Mouse (Mus musculus): ENCODE measurements around the gene Dpm2. TPM values are rescaled to one million over a fixed set of nuclear protein-coding genes. Genes with fewer than 3 reads are reported as not detected.

Gene Dpm2
- polyA plus RNA-seq, 1 experiment from 2014 or later = 106 TPM

DNA sequence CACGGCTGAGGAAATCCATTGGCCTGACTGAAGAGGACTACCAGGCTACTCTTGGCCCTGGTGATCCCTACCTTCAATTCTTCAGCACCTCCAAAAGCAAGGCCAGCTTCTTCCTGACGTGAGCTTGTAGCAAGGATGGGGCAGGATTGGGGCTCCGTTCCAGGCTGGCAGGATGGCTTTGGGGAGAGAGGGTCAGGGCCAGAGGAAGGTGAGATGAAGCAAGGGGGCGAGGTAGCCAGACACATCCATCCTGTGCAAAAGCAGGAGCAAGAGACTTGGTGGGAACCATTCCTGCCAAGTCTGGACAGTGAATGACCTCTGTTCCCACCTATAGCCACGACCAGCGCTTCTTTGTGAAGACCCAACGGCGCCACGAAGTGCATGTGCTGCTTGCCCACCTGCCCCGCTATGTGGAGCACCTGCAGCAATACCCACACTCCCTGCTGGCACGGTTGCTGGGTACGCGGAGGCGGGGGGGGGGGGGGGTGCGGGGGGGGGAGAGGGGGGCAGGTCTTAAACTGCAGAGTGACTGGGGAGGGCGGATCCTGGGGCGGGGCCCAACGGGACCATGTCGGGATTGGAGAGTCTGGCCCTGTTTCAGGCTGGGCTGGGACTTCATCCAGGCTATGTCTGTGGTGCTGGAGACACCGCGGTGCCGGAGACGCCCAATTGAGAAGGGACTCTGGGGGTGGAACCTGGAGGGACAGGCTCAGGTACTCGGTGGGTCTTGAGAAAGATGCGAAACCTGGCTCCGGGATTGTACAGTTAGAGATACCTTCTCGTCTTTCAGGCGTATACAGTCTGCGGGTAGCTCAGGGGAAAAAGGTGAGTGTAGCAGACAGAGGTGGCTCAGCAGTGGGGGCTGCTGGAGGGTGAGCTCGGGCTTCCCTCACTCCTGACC, 7.7 kb downstream of the Dpm2 start:
- no peaks in the 10 kb centered on the region for H3K9me3 ChIP-seq (ENCODE audit: low read length)
- peaks cover 16% of the 10 kb centered on the region for H3K27me3 ChIP-seq (ENCODE audit: insufficient read depth, low read length)

DNA sequence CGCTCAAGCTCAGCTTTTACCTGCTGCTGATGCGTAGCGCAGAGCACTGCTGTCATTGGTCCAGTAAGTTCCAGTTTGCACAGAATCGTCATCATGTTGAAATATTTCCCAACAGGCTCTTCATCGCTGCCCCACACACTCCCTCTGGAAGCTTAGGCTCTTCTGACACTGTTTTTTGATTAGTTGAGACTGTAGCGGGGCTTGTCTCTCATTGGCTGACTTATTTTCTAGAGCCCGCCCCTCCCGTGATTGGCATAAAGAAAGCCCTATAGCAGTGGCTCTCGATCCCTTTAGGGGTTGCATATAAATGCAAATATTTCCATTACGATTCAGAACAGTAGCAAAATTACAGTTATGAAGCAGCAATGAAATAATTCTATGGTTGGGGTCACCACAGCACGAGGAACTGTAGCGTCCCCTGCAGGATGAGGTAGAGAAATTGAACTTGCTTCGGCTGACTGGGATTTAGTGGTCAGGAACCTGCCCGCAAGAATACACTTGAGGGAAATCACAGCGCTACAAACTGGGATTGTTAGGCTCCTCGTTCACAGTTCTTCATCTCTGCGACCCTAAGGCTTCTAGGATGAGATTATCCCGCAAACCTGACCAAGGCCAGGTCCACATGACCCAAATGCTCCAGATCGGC, 10.9 kb downstream of the Dpm2 start:
- Histone ChIP-seq H3K4me2 (replicated peaks; ENCODE audit: low read depth, low read length) (peak overlapping the region; percentile 31), H3K4me3 (ENCODE audit: low read length) (peak overlapping the region; percentile 27), H3K9ac (replicated peaks; ENCODE audit: low read length) (no peak overlapping the region), H3K4me1 (ENCODE audit: insufficient read depth, low read length) (0 out of 2 replicates have a peak, but pooled peaks cover 7% of the 10 kb centered on the region), H3K27ac (ENCODE audit: low read length) (no peak overlapping the region), H3K27me3 (ENCODE audit: insufficient read depth, low read length) (peaks cover 16% of the 10 kb centered on the region), H3K9me3 (ENCODE audit: low read length) (no peaks in the 10 kb centered on the region), H3K36me3 (ENCODE audit: insufficient read depth, low read length) (no peaks in the 10 kb centered on the region)
- WGBS = 39% methylated on average over 19 of the region's 19 CpGs
- peak; percentile 29; the same call in 1 of the 2 replicates for ATAC-seq (ENCODE audit: low FRiP score, low TSS enrichment)

More for the DNA sequence above, 7.7 kb downstream of the Dpm2 start:
- Histone ChIP-seq H3K36me3 (ENCODE audit: insufficient read depth, low read length) (no peaks in the 10 kb centered on the region; the same call in 1 of the 2 replicates), H3K27ac (ENCODE audit: low read length) (no peak overlapping the region), H3K4me3 (ENCODE audit: low read length) (no peak overlapping the region), H3K4me2 (replicated peaks; ENCODE audit: low read depth, low read length) (no peak overlapping the region), H3K4me1 (ENCODE audit: insufficient read depth, low read length) (peaks cover 13% of the 10 kb centered on the region), H3K9ac (replicated peaks; ENCODE audit: low read length) (no peak overlapping the region; the same call in 1 of the 2 replicates)
- WGBS = 28% methylated on average over 25 of the region's 30 CpGs
- 0 out of 2 replicates have a peak, but pooled peaks have one; percentile 7 for ATAC-seq (ENCODE audit: low FRiP score, low TSS enrichment)

DNA sequence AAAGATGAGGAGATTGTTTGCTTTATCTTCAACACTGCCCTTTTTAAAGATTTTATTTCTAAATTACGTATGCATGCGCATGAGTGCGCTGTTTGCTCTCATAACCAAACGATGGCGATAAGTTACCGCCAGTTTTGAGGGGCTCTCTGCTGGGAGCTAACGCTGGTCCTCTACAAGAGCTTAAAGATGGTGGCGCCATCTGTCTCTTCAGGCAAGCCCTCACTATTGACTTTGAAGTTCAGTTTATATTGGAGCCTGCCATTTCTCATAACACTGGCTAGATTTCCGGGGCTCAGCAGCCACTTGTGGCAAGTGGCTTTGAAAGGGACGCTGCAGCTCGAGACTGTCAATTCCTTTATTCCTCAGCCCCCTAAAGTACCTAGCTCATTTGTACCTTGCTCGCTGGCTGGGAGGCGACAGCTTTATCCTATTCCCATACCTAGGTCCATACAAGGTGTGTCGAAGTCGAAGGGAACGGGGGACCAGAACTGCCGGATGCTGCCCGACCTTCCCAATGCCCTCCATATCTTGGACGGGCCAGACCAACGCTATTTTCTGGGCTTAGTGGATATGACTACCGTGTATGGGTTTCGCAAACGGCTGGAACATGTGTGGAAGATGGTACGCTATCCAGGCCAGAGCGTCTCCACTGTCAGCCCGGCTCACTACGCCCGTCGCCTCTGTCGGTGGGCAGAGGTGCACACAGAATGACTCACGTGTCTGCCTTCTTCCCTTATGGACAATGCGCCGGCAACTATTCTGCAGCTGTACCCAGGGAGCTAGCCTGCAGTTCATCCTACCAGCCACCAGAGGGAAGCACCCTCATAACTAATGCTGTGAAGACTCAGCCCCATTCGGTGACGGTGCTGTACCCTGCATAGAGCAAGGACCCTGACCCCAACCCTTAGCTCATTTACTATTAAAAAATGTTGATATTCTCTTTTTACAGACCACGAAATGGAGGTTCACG, 12.5 kb downstream of the Dpm2 start:
- Histone ChIP-seq H3K27ac (ENCODE audit: low read length) (no peak overlapping the region), H3K4me1 (ENCODE audit: insufficient read depth, low read length) (peaks cover 16% of the 10 kb centered on the region), H3K27me3 (ENCODE audit: insufficient read depth, low read length) (peaks cover 14% of the 10 kb centered on the region), H3K9ac (replicated peaks; ENCODE audit: low read length) (no peak overlapping the region), H3K4me3 (ENCODE audit: low read length) (peak overlapping the region; percentile 23), H3K36me3 (ENCODE audit: insufficient read depth, low read length) (no peaks in the 10 kb centered on the region), H3K4me2 (replicated peaks; ENCODE audit: low read depth, low read length) (peak overlapping the region; percentile 51), H3K9me3 (ENCODE audit: low read length) (no peaks in the 10 kb centered on the region)
- WGBS = 12% methylated on average over 37 of the region's 37 CpGs
- peak; percentile 60 for ATAC-seq (ENCODE audit: low FRiP score, low TSS enrichment)

DNA sequence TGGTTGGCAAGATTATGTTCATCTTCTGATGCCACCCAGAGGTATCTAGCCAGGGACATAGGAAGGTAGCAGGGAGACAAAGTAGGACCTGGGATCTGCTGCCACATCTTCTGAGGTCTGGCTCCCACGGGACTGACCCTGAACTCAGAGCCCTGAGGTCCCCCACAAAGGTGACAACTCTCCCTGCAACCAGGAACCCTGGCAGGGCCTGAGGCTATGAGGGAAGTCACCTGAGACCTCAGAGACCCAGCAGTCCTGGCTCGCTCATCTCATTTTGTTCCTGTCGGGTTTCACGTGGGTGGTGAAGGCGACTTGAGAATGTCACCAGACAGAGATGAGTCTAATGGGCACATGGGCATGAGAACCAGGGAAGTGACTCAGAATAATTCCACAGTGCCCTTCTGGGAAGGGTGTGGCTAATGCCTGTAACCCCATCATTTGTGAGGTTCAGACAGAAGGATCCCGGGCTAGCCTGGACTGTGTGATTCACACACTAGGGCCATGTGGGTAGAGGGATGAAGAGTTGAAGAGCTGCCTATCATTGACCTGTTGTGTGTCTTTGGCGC, 14.6 kb downstream of the Dpm2 start:
- no peak overlapping the region for H3K9ac ChIP-seq (replicated peaks; ENCODE audit: low read length)
- H3K4me2 ChIP-seq (replicated peaks; ENCODE audit: low read depth, low read length) = no peak overlapping the region
- peaks cover 20% of the 10 kb centered on the region for H3K4me1 ChIP-seq (ENCODE audit: insufficient read depth, low read length)
- no peaks in the 10 kb centered on the region for H3K27me3 ChIP-seq (ENCODE audit: insufficient read depth, low read length)
- WGBS = 79% methylated on average over 7 of the region's 7 CpGs
- H3K27ac ChIP-seq (ENCODE audit: low read length) = no peak overlapping the region
- no peak for ATAC-seq (ENCODE audit: low FRiP score, low TSS enrichment)
- no peaks in the 10 kb centered on the region for H3K36me3 ChIP-seq (ENCODE audit: insufficient read depth, low read length)
- H3K4me3 ChIP-seq (ENCODE audit: low read length) = no peak overlapping the region
- H3K9me3 ChIP-seq (ENCODE audit: low read length) = no peaks in the 10 kb centered on the region

DNA sequence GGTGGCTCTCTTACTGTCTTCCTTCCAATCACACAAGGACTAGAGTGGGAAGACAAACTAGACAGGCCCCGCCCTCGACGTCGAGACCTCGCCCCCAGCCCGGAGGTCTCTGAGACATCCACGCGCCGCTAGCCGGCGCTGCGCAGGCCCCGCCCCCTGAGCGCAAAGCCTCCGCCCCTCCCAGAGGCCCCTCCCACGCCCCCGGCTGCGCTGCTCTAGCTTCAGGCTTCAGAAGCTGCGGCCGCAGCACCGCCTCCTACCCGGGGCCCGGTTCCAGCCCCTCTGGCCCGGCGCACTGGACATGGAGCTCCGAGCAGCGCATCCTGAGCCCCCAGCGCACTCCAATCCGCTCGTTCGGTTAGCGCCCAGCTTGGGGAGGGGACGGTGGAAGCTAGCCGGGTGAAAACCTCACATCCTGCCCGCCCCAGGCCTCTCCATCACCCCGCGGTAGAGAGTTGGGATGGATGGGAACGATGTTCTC, 16.3 kb downstream of the Dpm2 start, which contains the start of gene St6galnac4:
Gene St6galnac4 (plus strand): TSS at position 225 of the 481 bp plus-strand sequence.
- H3K9ac ChIP-seq (replicated peaks; ENCODE audit: low read length) = peak within 1 kb of the TSS; percentile 80
- H3K9me3 ChIP-seq (ENCODE audit: low read length) = no peaks in the 10 kb centered on the region
- H3K4me1 ChIP-seq (ENCODE audit: insufficient read depth, low read length) = peaks cover 20% of the 10 kb centered on the region
- H3K27me3 ChIP-seq (ENCODE audit: insufficient read depth, low read length) = no peaks in the 10 kb centered on the region
- WGBS = under 1% methylated on average over 38 of the region's 38 CpGs
- peak within 1 kb of the TSS; percentile 72 for H3K27ac ChIP-seq (ENCODE audit: low read length)
- peak within 1 kb of the TSS; percentile 63 for H3K4me3 ChIP-seq (ENCODE audit: low read length)
- H3K4me2 ChIP-seq (replicated peaks; ENCODE audit: low read depth, low read length) = peak within 1 kb of the TSS; percentile 71
- no peaks in the 10 kb centered on the region for H3K36me3 ChIP-seq (ENCODE audit: insufficient read depth, low read length)
- peak; percentile 88 for ATAC-seq (ENCODE audit: low FRiP score, low TSS enrichment)

DNA sequence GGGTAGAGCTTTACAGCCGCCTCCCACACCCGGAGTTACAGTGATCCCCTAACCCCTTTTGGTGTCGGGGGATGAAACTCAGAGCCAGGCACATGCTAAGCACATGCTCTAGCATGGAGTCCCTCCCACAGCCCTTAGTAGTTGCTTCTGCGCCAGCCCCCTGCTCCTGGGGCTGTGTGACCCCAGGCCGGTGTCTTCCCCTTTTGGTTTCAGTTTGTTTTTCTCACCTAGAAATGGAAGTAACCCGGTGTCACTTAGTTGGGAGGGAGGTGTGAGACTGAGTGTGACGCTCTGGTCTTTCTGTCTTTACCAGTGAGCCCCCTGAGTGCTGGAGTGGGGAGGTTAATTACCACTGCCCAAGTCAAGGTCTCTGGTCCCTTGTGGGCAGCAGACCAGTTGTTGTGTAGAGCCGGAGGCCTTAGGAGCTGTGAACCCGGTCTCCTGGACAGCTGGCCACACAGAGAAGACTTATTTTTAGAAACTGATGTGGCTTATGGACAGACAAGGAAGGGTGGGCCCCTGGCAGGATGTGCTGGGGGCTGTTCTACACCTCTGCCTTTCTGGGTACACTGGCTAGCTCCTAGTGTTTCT, 17.2 kb downstream of the Dpm2 start:
- no peaks in the 10 kb centered on the region for H3K36me3 ChIP-seq (ENCODE audit: insufficient read depth, low read length)
- H3K4me2 ChIP-seq (replicated peaks; ENCODE audit: low read depth, low read length) = peak overlapping the region; percentile 71
- H3K27ac ChIP-seq (ENCODE audit: low read length) = peak overlapping the region; percentile 72; the same call in 1 of the 2 replicates
- peaks cover 20% of the 10 kb centered on the region for H3K4me1 ChIP-seq (ENCODE audit: insufficient read depth, low read length)
- 18% methylated on average over 9 of the region's 9 CpGs for WGBS
- no peaks in the 10 kb centered on the region for H3K27me3 ChIP-seq (ENCODE audit: insufficient read depth, low read length)
- ATAC-seq (ENCODE audit: low FRiP score, low TSS enrichment) = no peak
- H3K9ac ChIP-seq (replicated peaks; ENCODE audit: low read length) = peak overlapping the region; percentile 80
- H3K9me3 ChIP-seq (ENCODE audit: low read length) = no peaks in the 10 kb centered on the region
- H3K4me3 ChIP-seq (ENCODE audit: low read length) = peak overlapping the region; percentile 63

DNA sequence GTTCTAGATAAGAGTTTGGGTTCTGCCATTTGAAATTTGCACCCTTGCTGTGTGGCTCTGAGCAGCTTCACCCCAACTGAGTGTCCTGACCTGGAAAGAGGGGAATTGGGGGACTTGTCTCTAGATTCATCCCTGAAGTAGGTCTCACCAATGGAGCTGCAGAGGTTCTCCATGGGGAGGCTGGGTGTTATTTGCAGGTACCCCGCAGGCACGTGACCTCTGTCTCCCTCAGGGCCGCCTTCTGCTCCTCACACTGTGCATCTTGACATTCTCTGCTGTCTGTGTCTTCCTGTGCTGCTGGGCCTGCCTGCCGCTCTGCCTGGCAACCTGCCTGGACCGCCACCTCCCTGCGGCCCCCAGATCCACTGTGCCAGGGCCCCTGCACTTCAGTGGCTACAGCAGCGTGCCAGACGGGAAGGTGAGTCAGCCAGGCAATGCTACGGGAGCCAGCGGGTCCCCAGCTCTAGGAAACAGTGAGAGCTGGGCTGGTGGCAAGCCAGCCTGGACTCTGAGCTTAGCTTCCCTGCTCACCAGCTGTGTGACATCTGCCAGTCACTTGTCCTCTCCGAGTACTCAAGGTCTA, 18.6 kb downstream of the Dpm2 start:
- H3K9me3 ChIP-seq (ENCODE audit: low read length) = no peaks in the 10 kb centered on the region
- no peak overlapping the region for H3K4me2 ChIP-seq (replicated peaks; ENCODE audit: low read depth, low read length)
- no peak for ATAC-seq (ENCODE audit: low FRiP score, low TSS enrichment)
- no peak overlapping the region for H3K4me3 ChIP-seq (ENCODE audit: low read length)
- H3K27me3 ChIP-seq (ENCODE audit: insufficient read depth, low read length) = no peaks in the 10 kb centered on the region
- H3K4me1 ChIP-seq (ENCODE audit: insufficient read depth, low read length) = peaks cover 16% of the 10 kb centered on the region
- H3K9ac ChIP-seq (replicated peaks; ENCODE audit: low read length) = no peak overlapping the region
- WGBS = 71% methylated on average over 11 of the region's 11 CpGs
- 0 out of 2 replicates have a peak, but pooled peaks cover 2% of the 10 kb centered on the region for H3K36me3 ChIP-seq (ENCODE audit: insufficient read depth, low read length)
- no peak overlapping the region for H3K27ac ChIP-seq (ENCODE audit: low read length)

DNA sequence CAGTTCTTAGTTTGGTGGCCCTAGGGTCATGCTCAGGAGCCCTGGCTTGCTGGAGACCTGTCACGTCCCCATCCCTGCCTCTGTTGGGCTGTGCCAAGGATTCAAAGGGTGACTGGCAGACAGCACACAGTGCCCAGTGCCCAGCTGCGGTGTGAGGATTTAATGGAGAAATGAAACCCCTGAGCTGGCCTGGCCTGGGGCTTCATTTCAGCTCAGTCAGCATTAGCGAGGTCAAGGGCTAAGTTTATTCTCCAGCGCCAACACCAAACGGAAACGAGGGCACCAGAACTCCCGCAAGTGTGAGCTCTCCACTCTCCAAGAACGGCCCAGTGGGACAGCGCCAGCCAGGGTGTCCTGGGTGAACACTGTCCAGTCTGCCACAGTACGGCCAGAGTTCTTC, 19.6 kb downstream of the Dpm2 start:
- 52% methylated on average over 10 of the region's 10 CpGs for WGBS
- Histone ChIP-seq H3K4me3 (ENCODE audit: low read length) (no peak overlapping the region), H3K36me3 (ENCODE audit: insufficient read depth, low read length) (0 out of 2 replicates have a peak, but pooled peaks cover 2% of the 10 kb centered on the region), H3K4me1 (ENCODE audit: insufficient read depth, low read length) (peaks cover 16% of the 10 kb centered on the region), H3K27ac (ENCODE audit: low read length) (no peak overlapping the region), H3K9me3 (ENCODE audit: low read length) (no peaks in the 10 kb centered on the region), H3K4me2 (replicated peaks; ENCODE audit: low read depth, low read length) (no peak overlapping the region), H3K9ac (replicated peaks; ENCODE audit: low read length) (no peak overlapping the region), H3K27me3 (ENCODE audit: insufficient read depth, low read length) (no peaks in the 10 kb centered on the region)
- ATAC-seq (ENCODE audit: low FRiP score, low TSS enrichment) = no peak

All from kidney, embryonic 16.5 days (tissue).